Mouse (Mus musculus): ENCODE data around the gene Scgn. TPM values are rescaled to one million over a fixed set of nuclear protein-coding genes. Genes with fewer than 3 reads are reported as not detected.

The Scgn gene
- 1 to 10 TPM; 1.4 to 2.8 (median 2.1) TPM for total RNA-seq (2022)

DNA sequence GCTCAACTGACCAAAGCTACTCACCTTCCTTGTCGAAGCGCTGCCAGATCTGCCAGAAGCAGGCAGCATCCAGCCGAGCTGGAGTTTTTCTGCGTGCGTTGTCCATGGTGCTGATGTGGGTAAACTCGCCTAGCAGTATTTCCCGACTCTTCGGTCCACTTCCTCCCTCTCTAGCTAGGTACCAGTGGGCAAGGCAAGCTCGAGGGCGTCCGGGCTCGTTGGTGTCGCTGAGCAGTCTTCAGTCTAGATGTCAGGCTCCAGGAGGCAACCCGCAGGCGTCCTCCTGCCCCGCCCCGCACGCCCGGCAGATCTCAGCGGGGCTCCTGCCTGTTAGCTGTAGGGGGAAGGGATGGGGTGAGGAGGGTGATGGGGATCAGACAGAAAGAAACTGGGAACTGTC, at the start of gene Scgn:
Scgn (minus strand) TSS at position 287 of the 400 bp plus-strand sequence.
- DNase-seq (ENCODE audit: low spot score in 2 of 2) = no peak

DNA sequence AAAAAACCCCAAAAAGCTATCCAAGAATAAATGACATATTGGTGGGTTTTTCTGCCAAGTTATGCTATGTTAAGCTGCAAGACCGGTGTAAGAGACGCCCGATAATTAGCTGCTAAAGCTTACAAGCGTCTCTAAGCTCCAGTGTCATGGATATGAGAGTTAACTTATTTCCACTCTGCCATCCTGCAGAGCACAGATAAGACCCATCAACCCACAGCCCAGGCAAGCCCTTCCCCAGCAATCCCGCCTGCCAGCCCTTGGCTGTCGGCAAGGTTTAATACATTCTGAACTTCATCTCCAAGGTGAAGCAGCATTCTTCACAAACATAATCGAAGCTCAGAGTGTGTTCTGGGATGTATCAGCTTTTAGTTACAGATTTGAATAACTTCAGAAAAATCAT, 49.2 kb upstream of the Scgn start:
- no peak for DNase-seq (ENCODE audit: low spot score in 2 of 2)

DNA sequence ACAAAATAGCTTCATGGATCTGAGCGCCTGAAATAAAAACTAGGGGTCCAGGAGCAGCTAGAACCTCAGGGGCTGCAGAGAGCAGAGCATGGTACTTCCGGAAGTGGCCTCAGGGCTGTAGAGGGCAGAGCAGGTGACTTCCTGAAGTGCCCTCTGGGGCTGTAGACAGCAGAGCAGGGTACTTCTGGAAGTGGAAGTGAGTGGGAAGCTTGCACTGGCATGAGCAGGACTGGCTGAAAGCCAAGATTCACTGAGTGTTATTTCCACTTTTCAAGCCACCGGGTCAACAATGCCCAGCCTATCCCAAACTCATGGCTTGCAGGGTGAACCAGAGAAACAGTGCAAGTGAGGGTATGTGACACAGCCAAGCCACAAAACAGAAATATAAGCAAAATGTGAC, 46.5 kb upstream of the Scgn start:
- DNase-seq (ENCODE audit: low spot score in 2 of 2) = no peak

DNA sequence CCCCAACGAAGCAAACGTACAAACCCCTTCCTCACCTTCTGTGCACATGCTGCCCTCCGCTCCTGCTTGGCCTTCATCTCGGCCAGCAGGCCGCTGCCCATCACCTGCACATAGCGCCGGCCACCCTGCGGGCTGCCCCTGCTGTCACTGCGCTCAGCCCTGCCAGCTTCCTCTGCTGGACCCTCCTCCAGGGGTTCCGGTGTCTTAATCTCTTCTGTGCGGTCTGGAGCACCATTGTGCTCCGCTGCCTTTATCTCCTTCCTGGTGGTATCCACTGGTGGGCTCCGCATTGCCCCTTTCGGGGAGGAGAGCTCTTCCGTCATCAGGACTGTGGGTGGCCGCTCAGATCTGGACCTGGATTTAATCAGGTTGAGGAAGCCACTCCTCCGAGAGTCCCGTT, 45.1 kb upstream of the Scgn start:
- no peak for DNase-seq (ENCODE audit: low spot score in 2 of 2)

DNA sequence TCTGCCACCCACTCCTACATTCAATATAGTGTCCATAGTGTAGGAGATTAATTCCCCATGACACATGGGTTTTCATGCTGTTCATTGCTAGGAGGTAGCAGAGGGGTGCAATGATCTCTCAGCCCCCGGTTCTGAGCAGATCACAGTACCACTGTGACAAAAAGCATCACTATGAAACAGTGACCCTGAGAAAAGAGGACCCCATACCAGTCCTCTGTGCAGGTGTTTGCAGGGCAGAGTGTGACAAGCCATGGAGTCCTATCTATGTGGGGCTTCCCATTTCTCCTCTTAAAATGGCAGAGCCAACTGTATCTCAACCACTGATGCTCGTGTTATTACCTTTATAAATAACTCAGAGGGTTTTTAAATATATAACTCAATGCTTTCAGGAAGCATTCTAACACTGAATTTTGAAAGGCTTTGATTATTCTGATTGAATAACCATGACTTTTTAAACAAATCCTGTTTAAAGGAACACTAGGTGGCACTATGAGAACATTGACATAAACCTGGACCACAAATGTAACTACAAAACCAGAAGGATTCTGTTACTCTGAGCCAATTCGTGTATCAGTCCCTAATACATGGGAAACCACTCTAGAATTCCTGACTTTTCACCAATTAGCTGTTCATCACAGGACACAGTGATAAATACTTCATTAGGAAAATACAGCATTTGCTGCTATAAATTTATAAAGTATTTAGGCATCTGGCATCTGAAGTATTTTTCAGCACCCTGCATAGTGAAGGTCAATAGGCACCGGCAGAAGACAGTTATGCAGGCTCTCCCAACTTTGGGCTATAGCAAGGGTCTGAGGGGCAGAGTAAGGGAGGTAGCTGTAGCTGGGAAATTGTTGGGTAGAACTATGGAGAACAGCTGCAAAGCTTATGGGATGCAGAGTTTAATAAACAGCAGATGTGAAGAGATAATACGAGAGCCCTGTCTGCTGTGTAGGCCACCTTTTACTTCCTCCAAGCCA, 36.5 kb upstream of the Scgn start:
- DNase-seq (ENCODE audit: low spot score in 2 of 2) = no peak

DNA sequence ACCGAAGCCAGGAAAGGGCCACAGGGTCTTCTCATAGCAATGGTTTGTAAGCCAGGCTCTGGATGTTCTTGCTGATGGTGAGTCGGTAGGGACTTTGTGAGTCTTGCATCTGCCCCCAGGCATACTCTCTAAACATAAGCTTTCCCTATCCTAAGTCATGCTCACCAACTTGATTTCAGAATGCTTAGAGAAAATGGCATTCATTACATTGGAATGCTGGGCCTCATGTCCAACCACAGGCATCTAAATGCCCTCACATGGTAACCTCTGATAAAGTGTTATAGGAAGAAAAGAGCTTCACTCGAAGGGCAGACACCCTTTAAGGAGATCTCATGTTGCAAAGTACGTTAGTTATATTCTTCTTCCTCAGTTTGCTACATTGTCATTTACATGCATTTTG, 27.5 kb upstream of the Scgn start:
- no peak for DNase-seq (ENCODE audit: low spot score in 2 of 2)

DNA sequence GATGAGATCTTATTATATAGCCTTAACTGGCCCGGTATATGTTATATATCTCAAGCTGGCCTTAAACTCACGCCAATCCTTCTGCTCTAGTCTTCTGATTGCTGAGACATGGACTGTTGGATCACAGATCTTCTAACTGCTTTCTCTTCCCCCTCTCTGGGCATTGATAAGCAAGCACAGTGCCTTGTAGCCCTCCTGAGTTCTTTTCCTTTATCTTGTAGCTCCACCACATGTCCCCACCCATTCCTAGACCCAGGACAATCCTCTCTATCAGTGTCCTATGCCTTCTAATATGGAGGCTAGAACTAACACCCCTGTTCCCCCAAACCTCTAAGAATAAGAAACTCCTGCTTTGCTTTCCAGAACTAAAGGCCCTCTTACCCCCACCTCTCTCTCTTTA, 14.5 kb upstream of the Scgn start:
- DNase-seq (ENCODE audit: low spot score in 2 of 2) = no peak

DNA sequence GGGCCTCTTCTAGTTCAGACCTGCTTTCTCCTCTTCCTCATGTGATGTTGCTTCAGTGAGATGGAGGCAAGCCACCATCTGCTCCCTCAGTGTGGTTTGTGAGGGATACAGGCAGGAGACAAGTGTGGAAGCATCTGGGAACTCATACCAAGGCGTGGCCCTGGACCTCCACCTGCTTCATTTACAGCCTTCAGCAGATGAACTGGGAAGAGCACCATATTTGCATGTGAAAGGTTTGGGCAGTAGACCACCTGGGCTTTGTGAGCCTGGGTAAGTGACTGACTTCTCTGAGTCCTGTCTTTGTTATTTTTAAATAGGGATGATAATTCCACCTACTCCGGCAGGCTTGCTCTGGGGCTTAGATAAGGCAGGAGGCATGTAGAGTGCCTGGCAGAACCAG, 10.8 kb upstream of the Scgn start:
- no peak for DNase-seq (ENCODE audit: low spot score in 2 of 2)

DNA sequence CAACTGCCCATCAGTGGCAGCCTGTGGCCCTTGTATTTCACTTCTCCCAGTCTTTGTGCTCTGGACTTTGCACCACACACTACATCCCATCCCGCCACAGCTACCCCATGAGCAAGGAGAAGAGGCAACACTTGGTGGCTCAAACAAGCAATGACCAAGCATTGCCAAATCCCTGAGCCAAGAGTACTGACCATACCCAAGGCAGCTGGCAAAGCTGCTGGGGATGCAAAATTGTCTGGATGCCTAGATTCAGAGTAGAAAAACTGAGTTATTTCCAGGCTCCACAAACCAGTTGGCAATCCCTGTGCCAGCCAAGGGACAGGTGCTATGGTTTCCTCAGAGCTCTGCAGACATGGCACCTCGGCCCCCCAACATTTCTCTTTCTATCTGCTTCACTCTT, 10.1 kb upstream of the Scgn start:
- DNase-seq (ENCODE audit: low spot score in 2 of 2) = peak in 1 of 2 experiments; percentile 7

DNA sequence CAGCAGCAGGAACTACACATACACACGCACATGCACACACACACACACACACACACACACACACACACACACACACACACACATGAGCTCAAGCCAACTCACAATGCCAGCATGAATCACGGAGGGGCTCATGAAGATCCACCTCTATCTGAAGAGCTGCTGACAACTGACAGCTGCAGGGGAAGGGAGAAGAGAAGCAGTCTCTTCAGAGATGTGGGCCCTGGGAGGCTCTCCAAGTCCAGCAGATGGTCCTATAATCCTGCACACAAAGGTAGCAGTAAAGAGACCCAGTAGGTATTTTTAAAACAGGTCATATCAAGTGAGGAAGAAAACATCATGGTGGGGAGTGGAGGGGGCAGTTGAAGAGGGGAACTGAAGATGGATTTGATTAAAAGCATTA, 7.8 kb upstream of the Scgn start:
- no peak for DNase-seq (ENCODE audit: low spot score in 2 of 2)

DNA sequence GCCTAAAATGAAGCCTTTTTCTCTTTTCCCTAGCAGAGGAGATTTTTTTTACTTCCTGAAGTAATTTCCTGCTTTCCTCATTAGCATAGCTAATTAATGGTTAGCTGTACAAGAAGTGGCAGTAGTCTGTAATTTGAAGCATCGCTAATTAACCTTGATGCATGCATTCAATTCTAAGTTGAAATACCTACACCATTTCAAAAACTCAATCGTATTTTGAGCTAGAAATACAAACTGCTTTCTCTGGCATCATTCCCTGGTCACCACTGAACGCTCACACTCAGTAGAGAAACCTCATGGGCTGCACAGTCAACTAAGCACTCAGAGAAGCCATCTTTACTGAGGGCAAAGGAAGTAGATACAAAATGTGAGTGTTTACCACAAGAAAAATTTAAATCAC, 3.7 kb upstream of the Scgn start:
- no peak for DNase-seq (ENCODE audit: low spot score in 2 of 2)

DNA sequence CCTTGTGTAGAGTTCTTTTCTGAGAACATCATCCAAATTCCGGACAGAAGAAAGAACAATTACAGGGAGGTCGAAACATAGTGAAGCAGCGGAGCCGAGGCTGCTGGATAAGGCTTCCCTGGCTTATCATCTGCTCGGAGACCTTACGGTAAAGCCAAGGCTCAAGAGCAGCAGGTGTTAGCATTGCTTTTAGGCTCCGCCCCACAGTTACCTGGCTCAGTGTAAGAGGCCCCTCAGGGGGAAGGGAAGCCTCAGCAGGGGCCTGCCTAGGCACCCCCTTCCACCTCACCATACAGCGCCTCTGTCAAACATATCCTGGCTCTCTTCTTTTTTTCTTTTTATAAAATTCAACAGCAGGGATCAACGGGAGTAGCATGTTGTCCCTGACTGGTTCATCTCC, 3.0 kb upstream of the Scgn start:
- DNase-seq (ENCODE audit: low spot score in 2 of 2) = no peak

DNA sequence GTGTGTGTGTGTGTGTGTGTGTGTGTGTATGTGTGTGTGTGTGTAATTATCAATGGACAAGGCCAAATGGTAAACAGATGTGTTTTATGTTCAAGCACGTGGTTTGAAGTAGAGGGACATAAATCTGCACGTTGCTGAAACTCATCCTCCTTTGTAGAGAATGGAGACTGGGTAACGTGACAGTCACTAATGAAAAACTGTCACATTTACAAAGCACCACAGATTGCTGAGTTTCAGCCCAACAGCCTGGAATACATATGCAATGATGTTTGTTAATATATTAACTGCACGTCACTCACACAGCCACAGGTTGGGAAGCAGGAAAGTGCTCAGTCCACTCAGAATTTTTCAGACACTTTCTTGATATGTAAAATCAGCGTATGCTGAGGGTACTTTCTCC, 563 bp downstream of the Scgn start:
- DNase-seq (ENCODE audit: low spot score in 2 of 2) = no peak

DNA sequence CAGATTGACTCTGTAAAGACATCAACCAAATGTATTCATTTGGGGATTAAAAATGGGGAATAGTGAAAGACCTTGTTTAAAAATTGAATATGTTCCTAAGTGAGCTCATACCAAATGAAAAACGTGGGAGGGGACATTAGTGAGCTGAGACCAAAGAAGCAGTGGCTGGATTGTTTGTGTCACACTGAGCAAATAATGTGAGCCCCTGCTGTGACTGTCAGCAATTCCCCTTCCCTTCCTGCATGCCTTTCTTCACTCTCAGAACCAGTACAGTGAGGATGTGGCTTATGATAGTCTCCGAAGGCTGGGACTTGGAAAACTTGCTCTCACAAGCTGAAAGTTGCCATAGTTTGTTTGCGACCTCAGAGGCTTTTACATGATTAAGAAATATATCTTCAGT, 5.9 kb downstream of the Scgn start:
- no peak for DNase-seq (ENCODE audit: low spot score in 2 of 2)

DNA sequence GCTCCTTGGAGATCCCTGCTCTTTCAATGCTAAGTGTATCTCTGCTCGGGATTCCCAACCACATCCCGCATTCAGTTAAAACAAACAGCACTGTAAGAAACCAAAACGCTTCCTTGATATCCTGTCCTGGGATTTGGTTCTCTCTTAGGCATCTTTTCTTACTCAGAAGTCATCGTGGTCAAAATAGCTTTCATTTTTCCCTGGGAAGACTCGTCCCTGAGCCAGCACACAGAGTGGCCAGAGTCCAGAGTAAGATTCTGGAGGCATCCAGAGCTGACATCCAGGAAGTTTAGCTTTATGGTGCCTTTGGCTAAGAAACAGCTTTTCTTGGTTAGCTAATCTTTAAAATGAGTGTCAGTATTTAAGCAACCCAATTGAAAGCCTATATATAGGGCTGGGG, 18.7 kb downstream of the Scgn start:
- no peak for DNase-seq (ENCODE audit: low spot score in 2 of 2)

DNA sequence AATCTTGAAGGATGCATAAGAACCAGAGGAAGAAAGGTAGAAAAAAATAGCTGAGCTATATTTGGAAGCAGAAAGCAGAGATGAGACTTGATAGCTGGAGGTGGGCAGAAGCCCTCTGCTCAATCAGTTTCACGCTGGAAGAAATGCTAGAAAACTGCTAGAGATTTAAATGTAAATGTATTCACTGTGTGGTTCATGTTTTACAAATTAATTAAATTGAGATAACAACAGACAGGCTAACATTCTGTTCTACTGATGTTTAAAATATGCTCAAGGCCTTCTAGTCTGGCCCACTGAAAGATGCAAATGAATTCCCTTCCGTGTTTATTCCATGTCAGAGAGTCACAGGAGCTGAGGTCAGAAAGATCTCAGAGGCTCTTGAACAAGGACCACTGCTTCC, 19.1 kb downstream of the Scgn start:
- no peak for DNase-seq (ENCODE audit: low spot score in 2 of 2)

DNA sequence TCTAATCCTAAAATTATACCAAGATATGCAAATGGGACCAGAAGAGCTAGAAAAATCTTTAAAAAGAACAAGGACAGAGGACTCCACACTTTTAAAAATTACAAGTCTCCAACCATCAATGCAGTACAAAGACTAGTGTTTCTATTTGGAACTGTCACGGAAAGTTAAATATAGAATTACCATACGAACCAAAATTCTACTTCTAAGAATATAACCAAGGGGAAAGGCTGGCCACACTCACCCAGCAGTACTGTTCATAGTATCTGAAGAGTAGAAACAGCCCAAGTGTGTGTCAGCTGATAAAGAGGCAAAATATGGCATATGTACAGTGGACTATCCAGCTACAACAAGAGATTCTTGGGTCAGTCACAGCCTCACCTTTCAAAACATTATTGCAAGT, 26.1 kb downstream of the Scgn start:
- no peak for DNase-seq (ENCODE audit: low spot score in 2 of 2)

DNA sequence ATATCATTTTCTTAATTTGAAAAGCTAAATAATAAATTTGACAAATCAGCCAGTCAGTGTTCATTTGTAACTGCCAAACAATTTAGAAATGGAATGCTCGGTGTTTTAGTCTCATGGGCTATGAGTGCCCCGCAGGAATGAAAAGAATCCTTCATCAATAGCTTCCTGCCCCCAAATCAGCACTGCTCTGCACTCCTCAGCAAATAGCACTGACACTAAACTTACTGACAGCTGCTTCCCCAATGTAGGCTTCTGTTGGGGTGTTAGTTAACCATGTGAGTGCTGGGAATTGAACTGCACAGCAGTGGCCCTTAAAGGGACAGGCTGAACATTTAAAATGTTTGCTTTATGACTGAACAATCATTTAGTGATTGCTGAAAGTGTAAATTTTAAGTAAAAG, 31.2 kb downstream of the Scgn start:
- DNase-seq (ENCODE audit: low spot score in 2 of 2) = no peak

DNA sequence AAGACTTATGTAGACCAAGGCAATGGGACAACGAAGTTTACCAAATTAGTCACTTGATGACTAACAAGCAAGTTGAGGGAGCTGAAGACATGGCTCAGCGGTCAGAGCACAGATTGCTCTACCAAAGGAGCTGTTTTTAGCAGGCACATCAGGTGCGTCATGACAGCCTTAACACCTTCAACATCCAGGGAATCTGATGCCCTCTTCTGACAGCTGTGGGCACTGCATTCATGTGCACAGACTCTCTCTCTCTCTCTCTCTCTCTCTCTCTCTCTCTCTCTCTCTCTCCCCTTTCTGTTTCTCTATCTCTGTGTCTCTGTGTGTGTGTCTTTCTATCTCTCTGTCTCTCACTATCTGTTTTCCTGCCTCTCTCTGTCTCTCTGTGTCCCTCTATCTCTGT, 40.1 kb downstream of the Scgn start:
- no peak for DNase-seq (ENCODE audit: low spot score in 2 of 2)

DNA sequence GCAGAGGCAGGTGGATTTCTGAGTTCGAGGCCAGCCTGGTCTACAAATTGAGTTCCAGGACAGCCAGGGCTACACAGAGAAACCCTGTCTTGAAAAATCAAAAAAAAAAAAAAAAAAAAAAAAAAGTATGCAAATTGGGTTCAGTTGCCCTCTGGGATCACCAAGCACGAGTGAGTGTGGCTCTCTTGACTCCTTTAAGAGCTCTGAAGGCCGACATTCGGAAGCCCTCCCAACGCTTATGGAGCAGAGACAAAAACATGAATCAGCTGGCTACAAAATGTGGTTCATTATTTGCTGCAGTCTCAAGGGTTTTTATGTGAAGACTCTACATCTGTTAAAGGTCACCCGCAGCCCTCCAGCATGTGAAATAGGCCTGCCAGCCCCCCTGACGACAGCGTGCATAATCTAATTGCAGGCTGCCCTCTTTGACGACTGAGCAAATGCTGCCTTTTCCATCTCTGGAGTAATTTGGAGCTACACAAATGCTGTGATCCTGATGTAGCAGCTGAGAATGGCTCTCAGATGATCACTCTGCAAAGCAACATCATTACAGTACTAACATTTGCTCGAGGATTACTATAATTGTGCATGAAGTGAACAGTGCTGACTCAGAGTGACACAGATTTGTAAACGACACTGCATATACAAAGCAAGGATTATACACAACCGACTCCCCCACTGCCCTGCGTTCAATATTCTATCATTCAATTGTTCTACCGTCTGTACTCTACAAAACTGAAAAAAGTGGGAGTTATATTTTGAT, 41.3 kb downstream of the Scgn start:
- no peak for DNase-seq (ENCODE audit: low spot score in 2 of 2)

DNA sequence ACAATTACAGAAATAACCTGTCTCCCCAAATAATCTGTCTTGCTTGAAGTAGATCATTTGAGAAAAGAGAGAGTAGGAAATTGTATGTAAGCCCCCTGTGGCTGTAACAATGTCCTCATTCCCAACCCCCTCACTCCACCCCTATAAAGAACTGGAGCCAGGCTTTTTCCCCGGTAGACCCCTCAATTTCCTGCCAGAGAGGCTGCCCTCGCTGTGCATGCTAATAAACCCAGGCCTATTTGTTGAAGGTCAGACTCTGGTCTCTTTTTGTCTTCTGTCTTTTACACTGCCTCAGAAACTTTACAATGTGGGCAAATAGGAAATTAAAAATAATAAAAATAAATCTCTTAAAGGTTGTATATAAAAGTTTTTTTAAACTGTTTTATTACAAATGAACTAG, 44.8 kb downstream of the Scgn start:
- DNase-seq (ENCODE audit: low spot score in 2 of 2) = no peak

DNA sequence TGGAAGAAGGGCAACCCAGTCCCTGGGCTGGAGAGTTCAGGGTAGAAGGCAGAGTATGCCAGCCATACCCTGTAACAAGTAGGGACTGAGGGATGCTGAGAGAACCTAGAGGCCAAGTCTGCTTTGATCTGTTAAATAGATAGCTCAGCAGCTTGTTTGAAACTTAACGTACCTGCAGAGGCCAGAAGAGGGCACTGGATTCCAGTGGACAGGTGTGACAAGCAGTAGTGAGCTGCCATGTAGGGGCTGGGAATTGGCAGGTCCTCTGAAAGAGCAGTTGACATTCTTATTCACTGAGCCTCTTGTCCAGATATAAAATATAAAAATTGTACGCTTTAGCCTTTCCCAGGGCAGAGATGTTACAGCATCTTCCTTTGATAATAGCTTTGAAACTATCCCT, 48.2 kb downstream of the Scgn start:
- no peak for DNase-seq (ENCODE audit: low spot score in 2 of 2)

DNA sequence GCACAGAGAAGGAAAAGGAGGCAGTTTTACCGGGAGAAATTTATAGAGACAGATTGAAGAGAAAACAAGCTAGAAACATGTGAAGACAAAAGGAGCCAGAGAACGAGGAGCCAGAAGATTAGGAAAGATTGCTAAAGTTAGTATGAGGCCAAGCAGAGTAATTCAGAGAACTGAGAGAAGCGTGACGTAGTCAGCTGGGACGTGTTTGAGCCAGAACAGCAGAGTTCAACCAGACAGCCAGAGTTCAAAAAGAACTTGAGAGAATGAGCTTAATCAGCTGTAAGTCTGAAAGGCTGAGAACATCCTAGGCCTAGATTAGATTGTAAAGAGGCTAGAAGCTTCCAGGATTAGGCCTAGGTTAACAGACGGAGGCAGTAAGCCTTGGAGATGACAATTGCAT, 50.7 kb downstream of the Scgn start:
- no peak for DNase-seq (ENCODE audit: low spot score in 2 of 2)
